Mouse (Mus musculus) naive thymus-derived CD4-positive, alpha-beta T cell, adult 2 months (primary cell): ENCODE results near the gene Asic2.

Source experiments
- DNase-seq: peaks from one replicate; pipeline ENCODE4 v3.0.0-alpha.2; 2011; ENCODE audit warnings: low read depth

Asic2 gene

DNA sequence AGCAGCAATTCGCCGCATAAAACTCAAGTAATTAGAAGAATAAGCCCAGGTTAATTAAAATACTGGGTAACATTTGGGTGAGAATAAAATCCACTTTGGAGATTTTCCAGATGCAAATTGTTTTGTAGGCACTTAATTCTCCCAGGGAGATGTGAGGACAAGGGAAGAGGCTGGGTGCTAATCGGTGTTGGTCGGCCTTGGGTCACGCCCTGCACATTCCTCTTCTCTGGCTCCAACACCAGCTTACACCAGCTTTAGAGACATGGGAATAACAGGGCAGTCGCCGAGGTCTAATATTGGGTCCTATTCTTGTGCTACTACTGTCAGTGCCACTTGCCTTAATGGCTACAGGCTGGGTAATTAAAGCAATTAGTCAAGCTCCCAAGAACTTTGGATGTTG is 783.5 kb downstream of the Asic2 start:
- no peak for DNase-seq

DNA sequence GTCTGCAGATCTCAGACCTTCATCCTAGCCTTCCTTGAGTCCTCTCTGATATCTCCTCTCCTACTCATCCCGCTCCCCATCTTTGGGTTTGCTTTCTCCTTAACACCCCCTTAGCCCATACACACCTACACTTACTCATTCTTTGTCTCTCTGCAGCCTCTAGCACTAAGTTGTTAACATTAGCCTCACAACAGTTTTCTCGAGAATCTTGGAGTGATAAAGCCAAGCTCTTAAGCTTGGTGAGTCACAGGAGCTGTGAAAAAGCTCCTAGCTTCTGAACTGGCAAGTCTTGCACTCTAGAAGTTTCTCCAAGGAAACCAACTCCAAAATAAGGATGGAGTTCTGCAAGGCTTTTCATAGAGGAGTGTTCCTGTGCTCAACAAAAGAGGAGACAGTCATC is 803.4 kb downstream of the Asic2 start:
- DNase-seq = no peak

DNA sequence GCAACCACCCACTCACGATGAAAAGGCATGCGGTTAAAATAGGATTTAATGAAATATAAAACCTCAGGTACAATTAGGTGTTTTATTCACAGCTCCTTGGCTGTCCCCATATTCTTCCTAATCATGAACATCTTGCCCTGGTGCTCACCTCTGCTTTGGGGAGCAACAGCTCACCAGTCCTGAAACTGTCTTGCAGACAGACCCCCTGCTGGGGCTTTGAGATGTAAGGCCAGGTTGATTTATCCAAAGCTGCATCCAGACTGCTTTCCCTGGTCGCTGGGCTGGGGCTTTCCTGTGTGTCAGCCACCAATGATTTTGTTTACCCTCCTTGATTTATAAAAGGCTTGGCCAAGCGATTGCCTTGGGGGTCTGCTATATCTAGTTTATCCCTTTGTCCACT is 805.2 kb downstream of the Asic2 start:
- DNase-seq = no peak

DNA sequence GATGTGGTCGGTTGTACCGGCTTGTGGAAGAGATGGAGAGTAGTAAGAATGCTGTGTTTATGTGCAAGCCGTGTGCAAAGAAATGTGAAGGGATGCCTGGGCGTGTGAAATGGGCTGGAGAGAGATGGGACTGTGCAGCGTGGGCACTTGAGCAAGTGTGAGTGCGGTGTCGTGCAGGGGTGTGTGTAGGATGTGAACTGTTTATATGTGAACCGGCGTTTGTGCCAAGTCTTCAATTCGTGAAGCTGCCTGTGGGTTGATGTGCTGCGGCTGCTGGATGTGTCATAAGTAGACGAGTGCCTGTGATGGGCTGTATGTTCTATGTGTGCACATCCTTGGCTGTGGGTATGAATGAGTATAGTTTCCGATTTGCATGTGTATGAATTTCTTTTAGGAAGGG is 814.4 kb downstream of the Asic2 start:
- no peak for DNase-seq

DNA sequence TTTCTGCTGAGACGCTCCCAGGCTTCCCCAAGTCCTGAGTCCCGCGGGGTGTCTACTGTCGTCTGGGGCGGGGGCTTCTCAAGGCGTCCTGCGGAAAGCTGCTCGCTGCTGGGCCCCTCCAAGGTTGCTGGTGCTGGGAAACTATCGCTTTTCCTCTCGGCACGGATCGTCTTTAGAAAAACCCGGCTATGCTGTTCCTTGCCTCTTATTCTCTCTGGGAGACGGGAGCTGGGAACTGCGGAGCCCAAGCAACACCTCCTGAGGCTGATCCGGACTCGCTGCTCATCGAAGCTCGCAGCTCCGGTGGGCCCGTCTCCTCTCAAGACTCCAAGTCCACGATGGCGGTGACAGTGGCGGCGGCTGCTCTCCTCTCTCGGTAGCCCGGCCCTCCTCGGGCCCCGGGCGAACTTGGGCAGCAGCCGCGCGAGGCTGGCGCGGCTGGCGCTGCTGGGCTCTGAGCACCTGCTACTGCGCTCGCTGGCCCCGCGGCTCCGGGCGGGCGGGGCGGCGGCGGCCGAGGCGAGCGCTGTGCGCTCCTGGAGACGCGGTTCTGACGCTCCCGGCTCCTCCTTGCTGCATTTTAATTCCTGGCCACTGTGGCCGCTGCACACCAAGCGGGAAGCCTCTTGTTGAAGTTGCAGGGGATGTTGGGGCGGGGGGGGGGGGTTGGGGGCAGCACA is 815.0 kb downstream of the Asic2 start:
- no peak for DNase-seq

DNA sequence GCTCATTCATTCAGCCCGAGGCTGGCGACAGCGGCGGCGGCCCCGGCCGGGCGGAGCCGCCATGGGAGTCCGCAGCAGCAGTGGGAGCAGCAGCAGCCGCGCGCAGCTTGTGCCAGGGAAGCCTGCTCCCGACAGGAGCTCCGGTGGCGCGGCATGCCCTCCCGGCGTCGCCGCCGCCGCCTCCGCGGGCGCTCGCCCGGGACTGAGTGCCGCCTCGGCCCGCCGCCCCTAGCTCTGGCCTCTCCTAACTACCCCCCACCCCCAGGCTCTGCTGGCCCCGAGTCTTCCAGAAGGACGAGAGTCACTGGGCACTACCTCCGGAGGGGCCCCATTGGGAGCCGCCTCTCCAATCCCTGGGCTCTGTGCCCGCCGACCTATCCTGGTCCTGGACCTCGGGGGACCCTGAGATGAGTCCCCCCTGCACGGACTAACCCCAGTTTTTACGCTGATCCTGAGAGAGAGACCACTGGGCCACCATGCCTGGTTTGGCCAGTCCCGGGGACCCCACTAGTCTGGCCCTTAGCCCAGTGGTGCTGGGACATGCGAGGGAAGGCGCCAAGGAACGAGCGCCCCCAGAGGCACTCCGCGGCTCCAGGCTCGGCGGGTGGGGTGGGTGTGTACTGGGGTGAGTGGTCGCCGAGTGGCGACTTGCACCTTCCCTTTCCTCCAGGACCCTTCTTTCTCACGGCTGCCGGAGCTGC is 815.6 kb downstream of the Asic2 start:
- no peak for DNase-seq

DNA sequence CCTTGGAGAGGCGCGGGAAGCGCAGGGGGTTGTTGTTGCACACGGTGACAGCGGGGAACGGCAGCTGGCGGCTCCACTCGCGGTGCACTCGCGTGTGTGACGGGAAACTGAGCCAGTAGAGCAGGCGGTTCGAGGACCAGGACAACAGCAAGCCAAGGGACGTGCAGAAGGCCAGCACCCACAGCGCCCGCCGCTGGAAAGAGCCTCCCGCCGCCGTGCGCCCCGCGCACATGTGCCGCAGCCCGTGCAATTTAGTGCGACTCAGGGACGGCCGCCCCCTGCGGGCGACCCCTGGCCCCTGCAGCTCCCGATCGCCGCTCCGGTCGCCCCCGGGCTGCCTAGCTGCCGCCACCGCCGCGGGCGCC is 816.3 kb downstream of the Asic2 start:
- DNase-seq = no peak

DNA sequence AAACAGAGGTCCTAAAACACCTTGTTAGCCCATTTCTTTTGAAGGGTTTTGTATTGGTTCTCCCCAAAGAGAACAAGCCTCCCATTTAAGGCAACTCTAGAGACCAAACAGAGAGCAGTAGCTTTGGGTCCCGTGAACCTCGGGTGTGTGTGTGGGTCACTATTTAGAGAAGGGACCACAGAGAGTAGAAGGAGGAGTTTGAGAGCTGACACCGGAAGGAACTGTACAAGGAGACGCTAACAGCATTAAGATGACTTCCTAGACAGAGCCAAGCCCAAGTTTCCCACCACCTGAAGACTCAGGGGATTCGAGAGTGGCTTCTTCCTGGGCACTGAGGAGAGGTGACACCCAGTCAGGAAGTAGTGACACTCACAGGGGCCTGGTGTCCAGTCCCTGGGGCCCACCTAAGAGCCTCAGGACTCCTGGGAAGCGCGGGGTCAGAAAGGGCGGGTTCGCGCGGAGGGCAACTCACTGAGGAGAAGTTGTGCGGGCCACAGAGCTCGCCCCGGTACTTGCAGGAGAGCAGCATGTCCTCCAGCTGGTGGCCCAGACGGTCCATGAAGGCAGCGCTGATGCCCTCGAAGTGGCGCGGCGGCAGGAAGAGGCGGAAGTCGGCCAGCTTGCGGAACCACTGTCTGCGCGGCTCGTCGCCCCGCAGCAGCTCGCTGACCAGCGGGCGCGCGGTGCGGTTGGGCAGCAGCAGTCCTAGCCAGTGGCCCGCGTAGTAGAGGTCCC is 816.8 kb downstream of the Asic2 start:
- DNase-seq = no peak

DNA sequence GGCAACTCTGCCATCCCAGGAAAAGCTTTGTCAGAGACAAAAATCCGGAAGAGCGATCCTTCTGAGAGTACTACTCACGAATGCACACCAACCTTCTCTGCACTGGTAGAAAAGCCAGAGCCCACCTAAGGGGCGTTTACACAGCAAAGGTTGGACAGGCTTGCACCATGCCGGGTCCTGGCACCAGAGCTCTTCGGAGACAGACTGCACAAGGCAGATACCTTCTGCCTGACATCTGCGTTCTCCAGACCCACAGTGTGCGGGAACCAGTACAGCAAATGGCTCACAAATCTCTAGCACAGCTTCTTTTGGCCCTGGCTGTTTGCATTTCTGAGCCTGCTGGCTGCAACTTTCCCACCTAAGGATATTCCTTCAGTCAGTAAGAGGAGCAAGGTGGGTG is 817.6 kb downstream of the Asic2 start:
- no peak for DNase-seq

DNA sequence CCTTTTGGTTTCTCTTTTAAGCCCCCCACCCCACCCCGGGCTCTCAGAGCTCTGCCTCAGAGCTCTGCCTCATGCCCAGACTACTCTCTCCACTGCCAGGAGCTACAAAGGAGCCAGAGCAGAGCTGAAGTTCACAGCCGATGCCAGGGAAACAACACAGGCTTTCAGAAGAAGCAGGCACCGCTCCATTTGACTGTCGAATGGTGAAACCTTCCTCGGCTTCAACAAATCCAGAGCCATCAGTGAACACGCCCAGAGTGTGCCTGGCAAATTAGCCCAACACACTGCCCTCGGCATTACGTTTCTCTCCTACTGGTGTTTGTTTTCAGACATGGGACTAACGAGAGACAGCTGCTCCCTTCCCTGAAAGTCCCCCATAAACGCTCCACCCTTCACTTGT is 819.8 kb downstream of the Asic2 start:
- no peak for DNase-seq

DNA sequence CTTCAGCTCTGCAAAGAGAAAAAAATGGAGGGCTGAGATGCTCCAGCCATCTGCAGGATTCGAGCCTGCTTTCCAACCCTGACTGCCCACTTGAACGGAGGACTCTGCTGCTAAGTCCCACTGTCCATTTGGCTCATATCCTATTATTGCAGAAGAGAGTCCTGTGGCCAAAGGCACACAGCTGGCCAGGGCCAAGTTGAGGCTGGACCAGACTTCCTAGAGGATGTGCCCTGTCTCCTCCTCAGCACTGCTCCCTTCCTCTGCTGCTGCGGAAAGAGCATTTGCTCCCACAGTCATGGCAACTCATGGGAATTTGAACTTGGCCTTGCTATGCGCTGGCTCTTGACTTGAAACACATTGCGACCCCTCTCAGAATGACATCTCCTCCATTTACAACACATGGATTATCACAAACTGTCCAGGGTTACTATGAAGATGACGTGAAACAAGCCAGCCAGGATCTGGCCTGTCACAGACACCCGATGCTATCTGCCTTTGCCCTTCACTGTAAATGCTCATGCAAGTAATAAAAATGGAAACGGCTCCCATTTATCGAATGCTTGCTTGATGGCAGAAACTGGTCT is 821.6 kb downstream of the Asic2 start:
- DNase-seq = no peak

DNA sequence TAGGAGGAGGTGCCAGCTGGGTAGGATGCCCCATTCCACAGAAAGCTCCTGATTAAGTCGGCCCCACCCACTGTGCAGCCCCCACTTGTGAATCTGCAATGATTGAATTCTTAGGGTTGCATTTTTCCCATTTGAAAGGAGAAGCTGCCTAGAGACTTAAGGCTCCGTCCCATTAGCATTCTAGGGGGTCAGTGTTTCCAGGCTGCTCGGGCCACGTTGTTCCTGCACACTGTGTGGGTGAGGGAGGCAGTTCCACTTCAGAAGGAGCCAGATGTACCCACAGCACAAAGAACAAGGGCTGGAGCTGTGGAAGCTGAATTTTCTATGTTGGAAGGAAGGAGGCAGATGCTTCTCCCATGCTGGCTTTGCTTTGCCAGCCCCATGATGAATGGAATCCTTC is 833.1 kb downstream of the Asic2 start:
- DNase-seq = no peak

DNA sequence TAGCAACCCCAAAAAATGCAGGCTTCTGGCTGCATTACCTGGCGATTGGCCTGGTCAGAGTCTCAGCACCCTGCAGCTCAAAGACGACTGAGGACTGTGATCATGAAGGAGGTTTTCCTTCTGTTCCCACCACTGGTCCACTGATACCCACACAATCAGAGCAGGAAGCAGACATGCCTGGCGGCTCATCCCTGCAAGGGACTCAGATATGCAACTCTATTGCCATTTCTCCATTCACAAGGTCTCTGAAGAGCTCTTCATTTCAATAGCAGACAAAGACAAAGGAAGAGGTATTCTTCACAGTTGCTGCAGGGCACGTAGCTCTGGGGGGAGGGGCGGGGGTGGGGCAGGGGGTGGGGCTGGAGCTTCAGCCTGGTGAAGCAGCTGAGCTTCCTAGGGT is 834.3 kb downstream of the Asic2 start:
- no peak for DNase-seq

DNA sequence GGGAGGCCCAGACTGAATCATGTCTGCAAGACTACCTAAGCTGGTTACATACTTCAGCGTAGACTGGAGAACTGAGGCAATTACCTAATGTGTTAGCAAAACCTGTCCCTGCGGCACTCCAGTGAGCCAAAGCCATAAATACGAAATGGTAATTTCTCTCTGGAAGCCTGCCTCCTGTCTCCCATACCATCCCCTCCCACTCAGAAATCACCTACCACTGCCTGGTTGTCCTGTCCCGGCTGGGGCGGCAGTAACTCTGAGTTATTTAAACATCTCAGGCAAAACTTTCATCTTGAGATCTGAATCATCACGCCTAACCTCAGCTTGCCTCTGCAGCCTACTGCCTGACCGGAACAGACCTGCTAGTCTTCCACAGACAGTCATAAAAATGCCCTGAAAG is 835.6 kb downstream of the Asic2 start:
- DNase-seq = no peak

DNA sequence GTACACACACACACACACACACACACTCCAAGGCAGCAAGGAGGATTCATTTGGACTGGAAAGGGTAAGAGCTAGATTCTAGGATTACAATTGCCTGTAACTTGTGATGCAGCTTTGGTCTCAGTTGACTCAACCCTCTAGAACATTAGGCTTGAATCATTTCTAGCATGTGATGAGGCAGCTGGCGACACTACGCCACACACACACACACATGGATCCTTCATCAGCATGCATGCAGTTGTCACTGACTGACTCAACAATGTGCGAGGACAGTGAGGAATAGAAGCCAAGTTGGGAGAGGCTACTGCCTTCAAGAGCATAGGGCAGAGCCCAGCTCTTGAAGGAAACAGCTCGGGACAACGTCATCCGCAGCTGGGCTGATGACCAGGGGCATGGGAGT is 843.9 kb downstream of the Asic2 start:
- no peak for DNase-seq

DNA sequence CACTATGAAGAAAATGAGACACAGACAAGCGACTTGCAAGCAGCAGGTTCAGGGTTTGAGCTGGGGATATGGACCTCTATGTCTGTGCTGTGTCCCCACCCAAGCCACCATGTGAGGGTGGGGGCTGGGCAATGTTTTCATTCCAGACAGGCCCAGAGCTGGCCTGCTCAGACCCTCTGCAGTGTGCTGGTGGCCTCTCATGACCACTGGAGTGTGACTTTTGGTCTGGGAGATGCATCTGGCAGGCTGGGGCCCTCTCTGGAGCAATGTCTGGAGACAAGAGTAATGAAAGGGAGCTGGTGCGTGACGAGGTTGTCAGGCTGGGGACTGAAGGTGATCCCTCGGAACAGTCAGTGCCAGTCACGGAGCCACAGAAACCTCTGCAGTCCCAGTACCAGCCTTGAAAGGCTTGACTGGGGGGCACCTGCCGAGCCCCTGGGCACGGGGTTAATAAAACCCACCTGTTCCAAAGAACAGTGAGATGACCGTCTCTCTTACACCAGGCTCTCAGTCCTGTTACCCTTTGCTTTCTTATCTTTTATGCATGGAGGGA is 848.2 kb downstream of the Asic2 start:
- DNase-seq = no peak

DNA sequence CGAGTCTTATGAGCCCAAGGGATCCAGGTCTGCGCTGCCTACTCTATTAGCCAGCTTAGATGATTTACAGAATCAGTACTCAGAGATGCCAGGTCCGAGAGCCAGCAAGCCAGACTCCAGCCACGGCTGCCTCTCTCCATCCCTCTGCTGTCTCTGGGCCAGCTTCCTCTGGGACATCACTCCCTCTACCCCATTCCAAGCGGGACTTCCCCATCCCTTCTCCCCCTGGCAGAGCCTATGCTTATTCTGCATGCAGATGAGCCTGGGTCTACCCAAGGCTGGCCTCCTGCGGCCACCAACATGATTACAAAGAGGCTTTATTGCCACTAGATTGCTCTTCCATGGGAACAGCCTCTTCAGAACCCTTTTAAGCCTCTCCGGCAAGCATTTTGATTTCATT is 850.2 kb downstream of the Asic2 start:
- DNase-seq = no peak

DNA sequence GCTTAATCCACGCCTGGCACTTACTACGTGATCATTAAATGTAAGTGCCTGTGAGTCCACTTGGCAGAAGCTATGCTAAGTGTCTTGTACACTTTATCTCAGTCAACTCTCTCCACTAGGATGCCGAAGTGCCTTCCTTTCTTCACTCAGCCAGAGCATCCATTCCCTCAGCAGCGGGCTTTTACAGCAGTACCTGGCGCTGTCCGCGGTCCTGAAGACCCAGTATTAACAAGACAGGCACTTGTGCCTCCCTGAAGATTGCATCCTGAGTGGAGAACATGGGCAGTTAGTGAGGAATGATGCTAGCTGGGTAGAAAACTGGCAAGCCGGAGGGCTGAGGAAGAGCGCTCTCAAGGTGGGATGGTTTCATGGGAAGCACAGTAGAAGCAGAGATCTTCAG is 852.6 kb downstream of the Asic2 start:
- DNase-seq = no peak

DNA sequence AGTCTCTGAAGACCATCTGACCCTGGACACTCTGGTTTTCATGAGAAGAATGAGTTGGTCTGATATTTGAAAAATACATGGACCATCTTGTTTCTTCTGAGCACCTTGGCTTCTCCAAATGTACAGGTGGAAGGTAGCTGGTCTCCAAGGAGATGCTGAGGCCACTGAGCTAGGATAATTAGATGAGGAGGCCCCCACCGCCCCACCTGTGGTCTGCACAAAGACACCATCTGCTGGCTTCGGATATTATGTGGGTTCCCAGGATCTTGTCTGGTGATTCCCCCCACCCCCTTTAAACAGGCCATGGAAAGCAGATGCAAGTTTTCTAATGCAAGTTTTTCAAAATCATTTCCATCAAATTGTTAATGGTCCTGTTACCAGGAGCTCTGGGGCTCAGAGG is 856.6 kb downstream of the Asic2 start:
- no peak for DNase-seq

DNA sequence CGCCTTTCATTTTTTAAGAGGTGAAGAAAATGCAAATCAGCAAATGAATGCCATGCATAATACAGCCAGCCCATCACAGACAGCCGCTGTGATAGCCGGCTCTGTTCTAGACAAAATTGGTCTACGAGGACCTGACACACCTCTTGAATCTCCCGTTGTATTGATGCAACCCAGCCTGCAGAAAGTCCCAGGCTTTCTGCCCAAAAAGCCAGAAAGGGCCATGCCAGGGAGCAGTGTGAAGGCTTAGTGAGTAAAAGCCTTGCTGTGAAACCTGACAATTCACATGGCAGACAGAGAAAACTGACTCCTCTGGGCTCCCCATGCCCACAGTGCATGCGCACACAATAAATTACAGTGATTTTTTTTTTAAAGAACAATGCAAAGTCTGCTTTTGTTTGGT is 858.2 kb downstream of the Asic2 start:
- DNase-seq = no peak

DNA sequence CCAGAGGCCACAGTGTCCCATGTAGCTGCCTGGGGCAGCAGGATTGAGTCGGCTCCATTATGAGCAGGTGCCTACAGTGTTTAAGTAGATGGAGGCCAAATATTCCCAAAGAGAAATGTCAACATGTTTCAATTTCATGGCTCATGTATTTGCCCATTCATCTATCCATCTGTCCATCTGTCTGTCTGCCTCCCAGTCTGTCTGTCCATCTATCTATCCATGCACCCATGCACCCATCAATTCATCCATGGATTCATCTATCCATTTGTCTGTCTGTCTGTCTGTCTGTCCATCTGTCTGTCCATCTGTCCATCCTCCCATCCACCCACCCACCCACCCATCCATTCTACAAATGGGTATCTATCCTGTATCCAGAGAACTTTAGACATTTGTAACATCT is 861.3 kb downstream of the Asic2 start:
- no peak for DNase-seq

DNA sequence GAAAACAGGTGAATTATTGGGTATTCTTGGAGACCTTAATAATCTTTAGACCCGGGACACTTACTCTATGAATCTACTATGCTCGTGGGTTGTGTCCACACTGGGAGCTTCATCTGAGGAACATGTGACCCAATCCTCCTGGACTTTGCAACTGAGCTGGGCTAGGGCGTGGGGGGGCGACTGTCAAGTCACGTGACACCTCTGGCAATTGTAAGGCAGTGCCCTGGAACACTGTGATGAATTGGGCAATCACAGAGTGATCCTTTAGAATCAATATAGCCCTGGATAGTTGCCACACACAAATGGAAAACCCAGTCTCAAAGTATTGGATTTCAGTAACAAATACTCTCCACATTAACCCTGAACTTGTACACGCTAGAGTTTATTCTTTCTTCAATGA is 867.4 kb downstream of the Asic2 start:
- DNase-seq = no peak

DNA sequence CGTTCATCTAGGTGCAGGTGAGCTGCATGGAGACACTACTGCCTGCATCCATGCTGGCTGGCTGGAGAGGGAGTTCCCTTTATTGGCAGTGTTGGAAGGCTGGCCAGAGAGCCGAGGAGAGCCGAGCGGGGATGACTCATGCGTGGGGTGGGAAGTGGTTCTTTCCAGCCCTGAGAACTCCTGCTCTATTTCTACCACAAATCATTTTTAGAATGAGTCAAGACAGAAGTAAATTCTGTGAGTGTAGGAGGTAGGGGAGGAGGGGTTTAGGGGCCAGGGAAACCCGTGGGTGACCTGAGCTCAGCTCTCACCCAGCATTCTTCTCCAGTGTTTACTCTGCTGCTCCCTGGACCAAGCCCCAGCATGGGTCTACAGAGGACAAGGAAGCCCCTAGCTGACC is 872.2 kb downstream of the Asic2 start:
- DNase-seq = no peak
